Mouse (Mus musculus) liver, adult 2 months (tissue): ENCODE data around the gene Akr1b3. TPM values are rescaled to one million over a fixed set of nuclear protein-coding genes. Genes with fewer than 3 reads are reported as not detected.

Source experiments
- DNase-seq: peaks from one replicate; pipeline ENCODE4 v3.0.0-alpha.2; 2011; ENCODE audit warnings: low read depth, low spot score; ENCODE audit errors: extremely low read depth
- H3K27ac ChIP-seq: fragments of 200-500 bp; replicated peaks from 2 replicates; pipeline ENCODE4 v1.5.1; 2012; ENCODE audit warnings: low read depth, mild to moderate bottlenecking, control low read depth, inconsistent platforms, low read length; ENCODE audit not compliant: insufficient read depth
- H3K27me3 ChIP-seq: fragments of 200-500 bp; 2 replicates; pipeline ENCODE4 v1.6.1; 2012; ENCODE audit warnings: mild to moderate bottlenecking, moderate library complexity, low read length, inconsistent platforms; ENCODE audit not compliant: control insufficient read depth, insufficient read depth
- H3K36me3 ChIP-seq: fragments of 200-500 bp; 2 replicates; pipeline ENCODE4 v1.6.1; 2012; ENCODE audit warnings: low read length, inconsistent platforms; ENCODE audit not compliant: control insufficient read depth, insufficient read depth
- H3K4me1 ChIP-seq: fragments of 200-500 bp; 2 replicates; pipeline ENCODE4 v1.6.1; 2011; ENCODE audit warnings: low read length; ENCODE audit not compliant: control insufficient read depth, insufficient read depth
- H3K4me3 ChIP-seq: fragments of 200-500 bp; 2 replicates; pipeline ENCODE4 v1.5.1; 2011; ENCODE audit warnings: low read depth, mild to moderate bottlenecking, control low read depth, low read length, moderate library complexity; ENCODE audit not compliant: insufficient read depth
- H3K79me2 ChIP-seq: fragments of 200-500 bp; 2 replicates; pipeline ENCODE4 v1.6.1; 2012; ENCODE audit warnings: inconsistent platforms, mild to moderate bottlenecking, low read length, moderate library complexity; ENCODE audit not compliant: control insufficient read depth, insufficient read depth
- H3K9ac ChIP-seq: fragments of 200-500 bp; 2 replicates; pipeline ENCODE4 v1.6.1; 2012; ENCODE audit warnings: low read depth, mild to moderate bottlenecking, control low read depth, inconsistent platforms, low read length
- CTCF ChIP-seq: fragments of 200-500 bp; IDR thresholded peaks from 2 replicates; pipeline ENCODE4 v1.5.1; 2011; ENCODE audit warnings: low read depth, low read length, control low read depth
- POLR2A ChIP-seq: fragments of 200-500 bp; IDR thresholded peaks from 2 replicates; pipeline ENCODE4 v1.6.1; 2011; ENCODE audit warnings: low read length, control low read depth; ENCODE audit not compliant: insufficient read depth; ENCODE audit errors: extremely low read depth
- WGBS: fragments of 180-500 bp; shearing (Covaris S2); methylation state at CpG from one replicate; pipeline ENCODE4 v1.1.7; 2018; 5-methylcytosine and 5-hydroxymethylcytosine counted together
- polyA plus RNA-seq: library from polyadenylated mRNA; depleted of rRNA; stranded (reverse); fragments of >200 nt; gene quantifications from 2 replicates; pipeline ENCODE4 v1.2.3, GENCODE M21; 2012
- total RNA-seq: library from RNA; depleted of rRNA; stranded (reverse); fragments of >200 nt; gene quantifications from 2 replicates; pipeline ENCODE4 v1.2.3, GENCODE M21; 2014

Akr1b3 gene
- total and polyA plus RNA-seq, 2 experiments: 14.0 to 17.5 TPM

DNA sequence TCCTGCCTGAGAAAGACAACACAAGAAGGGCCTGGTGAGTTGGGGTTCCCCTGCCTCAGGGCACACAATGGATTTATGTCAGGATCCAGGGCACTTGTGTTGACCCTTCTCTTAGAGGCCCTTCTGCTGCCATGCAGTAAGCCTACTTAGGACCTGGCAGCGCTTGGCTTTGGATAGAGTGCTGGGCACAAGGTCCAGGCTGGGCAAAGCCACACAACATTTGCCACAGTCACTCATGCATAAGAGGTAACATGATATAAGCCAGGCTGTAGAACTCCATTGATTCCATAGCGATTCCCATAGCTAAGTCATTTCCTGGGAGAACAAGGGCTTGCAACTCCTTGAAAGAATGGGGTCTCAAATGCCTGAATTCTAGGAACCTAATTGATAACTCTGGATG, 3.4 kb downstream of the Akr1b3 start:
- H3K4me3 ChIP-seq: no peak overlapping the region
- DNase-seq: no peak
- no peaks in the 10 kb centered on the region for H3K79me2 ChIP-seq
- 96% methylated on average over 2 of the region's 2 CpGs for WGBS
- H3K36me3 ChIP-seq: no peaks in the 10 kb centered on the region
- no peaks in the 10 kb centered on the region for H3K27me3 ChIP-seq
- no peak overlapping the region for H3K27ac ChIP-seq
- H3K4me1 ChIP-seq: peaks cover 5% of the 10 kb centered on the region
- TF ChIP-seq CTCF (no peak), POLR2A (no peak)
- H3K9ac ChIP-seq: no peak overlapping the region

DNA sequence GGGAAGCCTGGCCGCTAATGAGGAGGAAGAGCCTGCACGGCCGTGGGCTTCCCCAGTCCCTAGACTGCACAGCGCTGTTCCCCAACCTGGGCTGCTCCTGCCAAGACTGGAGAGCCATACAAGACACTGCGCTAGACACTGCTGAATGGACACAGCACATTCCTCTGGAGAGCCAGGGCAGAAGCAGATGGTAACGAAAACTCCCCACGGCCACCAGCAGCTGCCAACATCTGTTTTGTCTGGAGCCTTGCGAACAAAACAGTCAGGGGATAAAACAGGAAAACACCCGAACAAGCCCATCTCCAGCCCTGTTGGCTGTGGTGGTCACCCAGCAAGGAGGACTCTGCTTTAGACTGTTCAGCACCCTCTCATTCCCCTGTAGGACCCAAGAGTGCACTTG, 3.9 kb downstream of the Akr1b3 start:
- Histone ChIP-seq H3K27me3 (no peaks in the 10 kb centered on the region), H3K79me2 (no peaks in the 10 kb centered on the region), H3K9ac (no peak overlapping the region), H3K4me3 (no peak overlapping the region), H3K27ac (no peak overlapping the region), H3K4me1 (peaks cover 5% of the 10 kb centered on the region), H3K36me3 (no peaks in the 10 kb centered on the region)
- DNase-seq: no peak
- no peak for TF ChIP-seq CTCF
- TF ChIP-seq POLR2A: no peak
- WGBS: 92% methylated on average over 9 of the region's 9 CpGs

DNA sequence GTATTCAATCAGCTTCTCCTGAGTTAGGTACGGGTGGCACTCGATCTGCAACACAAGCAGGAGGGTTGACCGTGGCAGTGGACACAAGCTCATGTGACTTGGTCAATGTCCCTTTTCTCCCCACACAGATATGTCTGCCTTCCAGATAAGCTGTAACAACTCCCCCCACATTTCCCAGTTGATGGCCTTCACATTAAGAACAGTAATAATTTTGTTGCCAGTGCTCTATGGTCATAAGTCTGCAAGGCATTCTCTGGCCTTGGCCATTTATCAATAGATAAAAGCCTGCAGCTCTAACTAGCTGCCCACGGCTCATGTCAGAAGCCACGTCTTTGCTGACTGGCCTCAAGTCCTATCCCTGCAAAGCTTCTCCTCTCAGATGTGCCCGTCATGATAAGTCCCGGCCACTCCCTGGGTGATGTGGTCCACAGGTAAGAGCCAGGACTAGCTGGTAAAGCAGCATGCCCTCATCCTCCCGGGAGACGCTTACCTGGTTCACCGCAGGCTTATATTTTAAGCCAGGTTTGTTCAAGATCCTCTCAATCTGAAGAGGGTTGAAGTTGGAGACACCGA, 7.2 kb downstream of the Akr1b3 start:
- 95% methylated on average over 11 of the region's 11 CpGs for WGBS
- Histone ChIP-seq H3K4me1 (no peaks in the 10 kb centered on the region), H3K4me3 (no peak overlapping the region), H3K79me2 (no peaks in the 10 kb centered on the region), H3K27ac (no peak overlapping the region), H3K9ac (no peak overlapping the region), H3K36me3 (no peaks in the 10 kb centered on the region; the same call in 1 of the 2 replicates), H3K27me3 (no peaks in the 10 kb centered on the region)
- no peak for DNase-seq
- TF ChIP-seq CTCF: no peak
- no peak for TF ChIP-seq POLR2A

DNA sequence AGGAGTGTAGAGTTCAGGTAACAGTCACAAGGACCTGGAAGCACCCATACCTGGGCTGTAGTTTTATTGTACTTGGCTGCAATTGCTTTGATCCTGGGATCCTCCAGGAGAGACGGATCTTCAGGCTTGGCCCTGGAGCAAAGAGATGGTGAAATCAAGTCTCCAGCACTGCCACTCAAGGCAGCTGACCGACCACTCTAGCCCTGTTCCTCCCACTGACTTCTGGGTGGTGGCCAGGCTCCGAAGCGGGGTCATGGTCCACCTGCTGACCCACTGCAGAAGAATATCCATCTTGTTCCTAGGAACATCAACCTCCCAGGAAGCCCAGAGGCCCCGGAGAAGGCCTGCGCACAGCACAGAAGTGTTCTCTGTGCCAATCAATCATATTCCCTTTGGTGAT, 7.8 kb downstream of the Akr1b3 start:
- DNase-seq: no peak
- Histone ChIP-seq H3K4me1 (no peaks in the 10 kb centered on the region), H3K27me3 (no peaks in the 10 kb centered on the region), H3K4me3 (no peak overlapping the region), H3K36me3 (no peaks in the 10 kb centered on the region; the same call in 1 of the 2 replicates), H3K27ac (no peak overlapping the region), H3K9ac (no peak overlapping the region), H3K79me2 (no peaks in the 10 kb centered on the region)
- TF ChIP-seq CTCF: no peak
- TF ChIP-seq POLR2A: no peak
- 92% methylated on average over 6 of the region's 6 CpGs for WGBS

DNA sequence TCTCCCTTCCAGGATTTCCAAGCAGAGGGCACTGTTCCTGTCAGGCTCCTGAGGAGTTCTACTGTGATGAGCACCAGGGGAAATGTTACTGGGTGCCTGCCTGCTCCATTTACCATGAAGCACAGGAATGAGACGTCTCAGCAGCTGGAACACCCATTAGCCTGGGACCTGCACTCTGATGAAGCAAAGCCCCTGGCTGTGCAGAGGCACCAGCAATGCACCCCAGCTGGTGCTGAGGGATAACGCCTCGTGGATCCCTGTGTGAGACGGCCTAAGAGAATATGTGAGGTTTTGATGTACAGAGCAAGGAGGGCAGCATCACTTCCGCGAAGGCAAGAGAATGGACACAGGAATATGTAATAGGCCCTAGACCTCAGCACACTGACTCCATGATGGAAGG, 10.5 kb downstream of the Akr1b3 start:
- no peak for DNase-seq
- H3K36me3 ChIP-seq: no peaks in the 10 kb centered on the region; the same call in 1 of the 2 replicates
- no peak overlapping the region for H3K4me3 ChIP-seq
- TF ChIP-seq CTCF (no peak), POLR2A (no peak)
- no peak overlapping the region for H3K27ac ChIP-seq
- H3K79me2 ChIP-seq: no peaks in the 10 kb centered on the region
- H3K4me1 ChIP-seq: no peaks in the 10 kb centered on the region
- H3K9ac ChIP-seq: no peak overlapping the region
- H3K27me3 ChIP-seq: no peaks in the 10 kb centered on the region
- 96% methylated on average over 6 of the region's 6 CpGs for WGBS

- H3K4me3 ChIP-seq: no peak overlapping the region
- DNase-seq: peak; percentile 16
- 74% methylated on average over 10 of the region's 10 CpGs for WGBS
- TF ChIP-seq POLR2A: no peak
- no peak for TF ChIP-seq CTCF
- no peaks in the 10 kb centered on the region for H3K79me2 ChIP-seq
- H3K27ac ChIP-seq: no peak overlapping the region
- H3K36me3 ChIP-seq: no peaks in the 10 kb centered on the region; the same call in 1 of the 2 replicates
- no peaks in the 10 kb centered on the region for H3K27me3 ChIP-seq
- no peaks in the 10 kb centered on the region for H3K4me1 ChIP-seq
- no peak overlapping the region for H3K9ac ChIP-seq
Measured at GRCm38 (mm10) chr6:34304675-34305241, 12.5 kb downstream of the Akr1b3 start.
